Mouse (Mus musculus): Measurements from ENCODE around the gene Nek5. TPM values are rescaled to one million over a fixed set of nuclear protein-coding genes. Genes with fewer than 3 reads are reported as not detected.

The Nek5 gene
- total RNA-seq, 1 experiment from 2014 or later: 3.7 TPM

Other genes starting within 250 kb of the Nek5 start
- gene Defb9, start 239.6 kb downstream of the Nek5 start, total RNA-seq (2021): not detected in 2 replicates
- not detected in 2 replicates for gene Defb11, start 218.6 kb downstream of the Nek5 start, total RNA-seq (2021)
- not detected in 2 replicates for gene Defb15, start 192.3 kb downstream of the Nek5 start, total RNA-seq (2021)
- not detected in 2 replicates for gene Defb35, start 186.7 kb downstream of the Nek5 start, total RNA-seq (2021)
- not detected in 2 replicates for gene Defb13, start 178.3 kb downstream of the Nek5 start, total RNA-seq (2021)
- gene Fam90a1a, start 166.3 kb downstream of the Nek5 start, total RNA-seq (2021): not detected in 2 replicates
- not detected in 2 replicates for gene Ccdc70, start 155.3 kb downstream of the Nek5 start, total RNA-seq (2021)
- 1.3 and 1.5 TPM in 2 replicates for gene Atp7b, start 64.7 kb downstream of the Nek5 start, total RNA-seq (2021)
- gene Alg11, start 64.3 kb downstream of the Nek5 start, total RNA-seq (2021): 32.2 and 36.3 TPM in 2 replicates
- gene Nek3, start 41.4 kb upstream of the Nek5 start, total RNA-seq (2021): 6.6 and 7.8 TPM in 2 replicates
- 7.6 and 10.7 TPM in 2 replicates for gene Ckap2, start 60.8 kb upstream of the Nek5 start, total RNA-seq (2021)
- 35.5 and 40.7 TPM in 2 replicates for gene Vps36, start 67.8 kb upstream of the Nek5 start, total RNA-seq (2021)
- gene Thsd1, start 102.3 kb upstream of the Nek5 start, total RNA-seq (2021): 3.7 and 4.3 TPM in 2 replicates
- not detected in 2 replicates for gene Tpte, start 158.4 kb upstream of the Nek5 start, total RNA-seq (2021)